Mouse (Mus musculus) testis, postnatal 10 days (tissue): Measurements from ENCODE around the gene Cpeb1.

ENCODE experiments used
- DNase-seq: peaks from one replicate; pipeline ENCODE4 v3.0.0; 2021; ENCODE audit warnings: low spot score

The Cpeb1 gene

GRCm38 (mm10) chr7:81327661-81328060 is 127.6 kb downstream of the Cpeb1 start:
- DNase-seq, result no peak

GRCm38 (mm10) chr7:81326859-81327258 is 128.4 kb downstream of the Cpeb1 start:
- no peak for DNase-seq

GRCm38 (mm10) chr7:81326043-81326442 is 129.2 kb downstream of the Cpeb1 start:
- no peak for DNase-seq

GRCm38 (mm10) chr7:81321776-81322175 is 133.5 kb downstream of the Cpeb1 start:
- DNase-seq, result no peak

GRCm38 (mm10) chr7:81319749-81320148 is 135.5 kb downstream of the Cpeb1 start:
- no peak for DNase-seq

GRCm38 (mm10) chr7:81315583-81315982 is 139.7 kb downstream of the Cpeb1 start:
- no peak for DNase-seq

GRCm38 (mm10) chr7:81311581-81311980 is 143.7 kb downstream of the Cpeb1 start:
- no peak for DNase-seq

GRCm38 (mm10) chr7:81311130-81311529 is 144.1 kb downstream of the Cpeb1 start:
- no peak for DNase-seq

GRCm38 (mm10) chr7:81309247-81309646 is 146.0 kb downstream of the Cpeb1 start:
- no peak for DNase-seq

- DNase-seq, result no peak
Measured at GRCm38 (mm10) chr7:81307735-81308134, 147.5 kb downstream of the Cpeb1 start.

- no peak for DNase-seq
Measured at GRCm38 (mm10) chr7:81304675-81305074, 150.6 kb downstream of the Cpeb1 start.

GRCm38 (mm10) chr7:81304100-81304499 is 151.2 kb downstream of the Cpeb1 start:
- DNase-seq, result no peak

- no peak for DNase-seq
Measured at GRCm38 (mm10) chr7:81303682-81304081, 151.6 kb downstream of the Cpeb1 start.

- no peak for DNase-seq
Measured at GRCm38 (mm10) chr7:81301323-81301722, 153.9 kb downstream of the Cpeb1 start.

GRCm38 (mm10) chr7:81298206-81298605 is 157.1 kb downstream of the Cpeb1 start:
- DNase-seq, result no peak
